16 mouse cellular contexts compared by ENCODE assay signal in the genomic region with DNA sequence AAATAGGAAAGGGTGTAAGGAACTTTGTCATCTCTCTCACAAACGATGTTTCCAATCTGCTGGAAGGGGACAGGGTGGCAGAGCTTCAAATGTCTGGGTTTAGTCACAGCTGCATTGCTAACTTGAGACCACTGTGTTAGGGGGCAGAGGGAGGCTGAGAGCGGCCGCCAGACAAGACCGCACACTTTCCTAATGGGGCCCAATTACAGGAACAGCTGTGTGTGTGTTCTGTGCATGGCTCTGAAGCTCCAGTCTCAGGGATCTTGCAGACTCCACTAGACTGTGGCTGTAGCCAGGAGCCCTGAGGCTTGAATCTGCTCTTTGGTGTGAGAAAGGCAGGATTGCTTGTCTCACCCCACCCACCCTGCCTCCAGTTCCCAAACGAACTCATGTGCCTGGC.
DNase-seq lines count a peak whose midpoint lies in the region; ATAC-seq and TF ChIP-seq lines count a peak whose summit lies in the region.
"Had no signal": no experiment of that assay in that cellular context is flagged by ENCODE, and none has a peak within 500 bp of the region (broad histone marks: within the 10 kb centered on the region; RNA-seq: fewer than 3 reads in every experiment).

No protein-coding gene starts in this region.

- no peak for TF ChIP-seq CTCF in intestine, postnatal 0 days (IDR thresholded peaks at IDR 0.05; ENCODE audit: low read depth)

- peaks cover 51% of the 10 kb centered on the region for H3K4me1 ChIP-seq in intestine, embryonic 16.5 days (ENCODE audit: control insufficient read depth, insufficient read depth, low read length)
- H3K4me1 ChIP-seq in intestine, postnatal 0 days (replicated peaks; ENCODE audit: control insufficient read depth, insufficient read depth, low read length) = peaks cover 16% of the 10 kb centered on the region
- H3K4me1 ChIP-seq in forebrain, embryonic 11.5 days (replicated peaks; ENCODE audit: control insufficient read depth, insufficient read depth, low read length) = peaks cover 24% of the 10 kb centered on the region
- H3K4me1 ChIP-seq in limb, embryonic 14.5 days (ENCODE audit: control insufficient read depth, insufficient read depth, low read length) = peaks cover 27% of the 10 kb centered on the region
- H3K4me1 ChIP-seq: megakaryocyte, embryonic 14.5 days had no signal

- WGBS in intestine, embryonic 16.5 days = 29% methylated on average over 5 of the region's 5 CpGs
- 47% methylated on average over 5 of the region's 5 CpGs for WGBS in intestine, postnatal 0 days
- 17% methylated on average over 5 of the region's 5 CpGs for WGBS in forebrain, embryonic 11.5 days
- 4% methylated on average over 5 of the region's 5 CpGs for WGBS in limb, embryonic 14.5 days

- H3K9me3 ChIP-seq in intestine, embryonic 16.5 days (ENCODE audit: control insufficient read depth, low read length) = no peaks in the 10 kb centered on the region
- no peaks in the 10 kb centered on the region for H3K9me3 ChIP-seq in intestine, postnatal 0 days (ENCODE audit: control insufficient read depth)
- no peaks in the 10 kb centered on the region for H3K9me3 ChIP-seq in forebrain, embryonic 11.5 days (ENCODE audit: control insufficient read depth, low read length)
- H3K9me3 ChIP-seq in limb, embryonic 14.5 days (ENCODE audit: control insufficient read depth, low read length) = no peaks in the 10 kb centered on the region
- H3K9me3 ChIP-seq: hindbrain, embryonic 15.5 days; megakaryocyte, embryonic 14.5 days had no signal

- H3K9ac ChIP-seq in intestine, embryonic 16.5 days (ENCODE audit: low read depth, low read length) = no peak overlapping the region
- H3K9ac ChIP-seq in intestine, postnatal 0 days (ENCODE audit: low read depth, low read length) = no peak overlapping the region
- H3K9ac ChIP-seq in forebrain, embryonic 11.5 days (ENCODE audit: low read length) = no peak overlapping the region
- H3K9ac ChIP-seq in limb, embryonic 14.5 days (ENCODE audit: low read depth, low read length, severe bottlenecking) = peak overlapping the region; percentile 1; the same call in 1 of the 2 replicates
- H3K9ac ChIP-seq: hindbrain, embryonic 15.5 days had no signal

- no peaks in the 10 kb centered on the region for H3K36me3 ChIP-seq in intestine, embryonic 16.5 days (ENCODE audit: control insufficient read depth, insufficient read depth, low read length)
- H3K36me3 ChIP-seq in intestine, postnatal 0 days (ENCODE audit: control insufficient read depth, insufficient read depth) = no peaks in the 10 kb centered on the region
- H3K36me3 ChIP-seq in forebrain, embryonic 11.5 days (ENCODE audit: control insufficient read depth, insufficient read depth, low read length) = no peaks in the 10 kb centered on the region
- no peaks in the 10 kb centered on the region for H3K36me3 ChIP-seq in limb, embryonic 14.5 days (ENCODE audit: control insufficient read depth, insufficient read depth, low read length)
- H3K36me3 ChIP-seq: hindbrain, embryonic 15.5 days had no signal

- no peak for ATAC-seq in intestine, embryonic 16.5 days
- no peak for ATAC-seq in intestine, postnatal 0 days
- 0 out of 2 replicates have a peak, but pooled peaks have one; percentile 33 for ATAC-seq in forebrain, embryonic 11.5 days (replicated peaks; ENCODE audit: low FRiP score)
- ATAC-seq in limb, embryonic 14.5 days (ENCODE audit: low FRiP score, low read depth) = peak; percentile 87
- no peak for ATAC-seq in activated CD4-positive, CD25-positive, alpha-beta regulatory T cell, adult 4 months
- ATAC-seq: Patski had no signal

- no peak overlapping the region for H3K4me3 ChIP-seq in intestine, embryonic 16.5 days (ENCODE audit: low read length)
- H3K4me3 ChIP-seq in intestine, postnatal 0 days (ENCODE audit: low read depth, low read length) = no peak overlapping the region
- H3K4me3 ChIP-seq in forebrain, embryonic 11.5 days (ENCODE audit: low read depth, low read length) = no peak overlapping the region
- no peak overlapping the region for H3K4me3 ChIP-seq in limb, embryonic 14.5 days (replicated peaks; ENCODE audit: low read length)
- H3K4me3 ChIP-seq: hindbrain, embryonic 15.5 days; megakaryocyte, embryonic 14.5 days; myocyte had no signal

- H3K4me2 ChIP-seq in intestine, embryonic 16.5 days (ENCODE audit: low read depth, low read length) = no peak overlapping the region
- H3K4me2 ChIP-seq in intestine, postnatal 0 days (replicated peaks; ENCODE audit: low read depth) = no peak overlapping the region
- no peak overlapping the region for H3K4me2 ChIP-seq in forebrain, embryonic 11.5 days (ENCODE audit: low read depth, low read length, severe bottlenecking)
- H3K4me2 ChIP-seq in limb, embryonic 14.5 days (replicated peaks; ENCODE audit: low read depth, low read length, severe bottlenecking) = no peak overlapping the region
- H3K4me2 ChIP-seq: hindbrain, embryonic 15.5 days had no signal

- H3K27me3 ChIP-seq in intestine, embryonic 16.5 days (replicated peaks; ENCODE audit: control insufficient read depth, insufficient read depth, low read length) = no peaks in the 10 kb centered on the region
- H3K27me3 ChIP-seq in intestine, postnatal 0 days (replicated peaks; ENCODE audit: control insufficient read depth, insufficient read depth, low read length) = no peaks in the 10 kb centered on the region
- H3K27me3 ChIP-seq in forebrain, embryonic 11.5 days (ENCODE audit: control insufficient read depth, insufficient read depth, low read length) = peaks cover 15% of the 10 kb centered on the region
- H3K27me3 ChIP-seq in limb, embryonic 14.5 days (ENCODE audit: control insufficient read depth, insufficient read depth, low read length) = no peaks in the 10 kb centered on the region

- 0 out of 2 replicates have a peak overlapping the region, but pooled peaks have one; percentile 1 for H3K27ac ChIP-seq in intestine, embryonic 16.5 days (ENCODE audit: low read length)
- H3K27ac ChIP-seq in intestine, postnatal 0 days (ENCODE audit: low read depth, low read length) = no peak overlapping the region
- no peak overlapping the region for H3K27ac ChIP-seq in forebrain, embryonic 11.5 days (ENCODE audit: low read depth, low read length)
- no peak overlapping the region for H3K27ac ChIP-seq in limb, embryonic 14.5 days (replicated peaks; ENCODE audit: low read depth, low read length)
- H3K27ac ChIP-seq: hindbrain, embryonic 15.5 days had no signal

- no peak for TF ChIP-seq POLR2A in limb, embryonic 14.5 days (IDR thresholded peaks at IDR 0.05; ENCODE audit: borderline replicate concordance, extremely low read depth, insufficient read depth, insufficient read length)

- DNase-seq in embryo, embryonic 10 days (ENCODE audit: low spot score) = peak; percentile 55
- no peak for DNase-seq in embryo, embryonic 9.5 days (ENCODE audit: extremely low spot score)
- no peak for DNase-seq in forebrain, embryonic 11.5 days (ENCODE audit: low spot score)
- DNase-seq in limb, embryonic 14.5 days (ENCODE audit: low spot score) = peak; percentile 65
- no peak for DNase-seq in spleen, postnatal 4 days (ENCODE audit: low spot score in 2 of 2)
- DNase-seq: adrenal gland, adult 8-10 months; cerebellum, postnatal 36 days; kidney, adult 9 months; lung, adult 2 months had no signal

Comparison
In these comparisons a context has a peak if more than half of its experiments do, and no peak if none do; other contexts are left out.
1. DNase-seq: peak in embryo, embryonic 10 days (single experiment) and limb, embryonic 14.5 days (single experiment); none in embryo, embryonic 9.5 days (single experiment), forebrain, embryonic 11.5 days (single experiment) and spleen, postnatal 4 days (0 of 2).
2. ATAC-seq: peak in forebrain, embryonic 11.5 days (single experiment) and limb, embryonic 14.5 days (single experiment); none in intestine, embryonic 16.5 days (single experiment), intestine, postnatal 0 days (single experiment) and activated CD4-positive, CD25-positive, alpha-beta regulatory T cell, adult 4 months (single experiment).